Mouse (Mus musculus): ENCODE measurements around the gene Gldc. TPM values are rescaled to one million over a fixed set of nuclear protein-coding genes. Genes with fewer than 3 reads are reported as not detected.
A peak's percentile ranks its signal among the peaks of the same experiment; 100 is the strongest.

Gene Gldc
- total RNA-seq, 2 experiments from 2014 or later, result 0.42 to 0.44 TPM

DNA sequence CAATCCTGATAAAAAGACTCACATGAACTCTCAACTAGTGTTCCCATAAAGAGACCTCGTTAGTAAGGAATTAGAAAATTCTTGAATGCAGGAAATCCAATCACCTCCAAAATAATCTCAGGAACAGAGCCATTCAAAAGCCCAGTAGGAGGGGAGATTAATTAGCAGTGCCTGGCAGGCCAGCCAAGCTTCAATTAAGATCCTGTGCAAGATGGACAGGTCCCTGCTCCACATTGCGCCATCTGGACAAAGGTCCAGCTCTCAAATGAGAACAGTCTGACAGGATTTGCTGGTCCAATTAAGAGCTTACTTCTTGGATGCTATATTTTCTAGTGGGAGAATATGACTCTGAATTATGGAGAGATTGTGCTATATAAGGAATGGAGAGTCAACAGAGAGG is 15.2 kb downstream of the Gldc start:
- no peak for DNase-seq (ENCODE audit: low spot score in 2 of 2)

- DNase-seq (ENCODE audit: low spot score in 2 of 2), result no peak
Observed at GRCm38 (mm10) chr19:30158189-30158588, 17.0 kb downstream of the Gldc start.

GRCm38 (mm10) chr19:30157031-30157687 is 18.1 kb downstream of the Gldc start:
- no peak for DNase-seq (ENCODE audit: low spot score in 2 of 2)

DNA sequence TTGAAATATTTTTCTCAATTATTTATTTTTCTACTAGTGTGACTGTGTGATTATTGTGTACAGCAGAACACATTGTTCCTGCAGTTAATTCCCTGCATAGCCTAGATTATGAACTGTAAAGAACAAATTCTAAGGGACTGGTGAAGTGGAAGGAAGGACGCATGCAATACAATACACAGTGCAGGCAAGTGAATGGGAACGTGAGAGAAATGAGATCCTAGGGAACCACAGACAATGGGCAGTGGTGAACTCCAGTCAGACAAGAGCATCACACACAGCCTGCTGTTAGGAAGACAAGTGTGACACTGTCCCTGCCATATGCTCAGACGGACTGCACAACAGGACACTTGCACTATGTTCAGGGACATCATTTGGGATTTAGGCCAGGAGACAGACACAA is 21.5 kb downstream of the Gldc start:
- DNase-seq (ENCODE audit: low spot score in 2 of 2), result no peak

GRCm38 (mm10) chr19:30151290-30151689 is 23.9 kb downstream of the Gldc start:
- DNase-seq (ENCODE audit: low spot score in 2 of 2), result no peak

GRCm38 (mm10) chr19:30149238-30149805 is 25.9 kb downstream of the Gldc start:
- no peak for DNase-seq (ENCODE audit: low spot score in 2 of 2)

DNA sequence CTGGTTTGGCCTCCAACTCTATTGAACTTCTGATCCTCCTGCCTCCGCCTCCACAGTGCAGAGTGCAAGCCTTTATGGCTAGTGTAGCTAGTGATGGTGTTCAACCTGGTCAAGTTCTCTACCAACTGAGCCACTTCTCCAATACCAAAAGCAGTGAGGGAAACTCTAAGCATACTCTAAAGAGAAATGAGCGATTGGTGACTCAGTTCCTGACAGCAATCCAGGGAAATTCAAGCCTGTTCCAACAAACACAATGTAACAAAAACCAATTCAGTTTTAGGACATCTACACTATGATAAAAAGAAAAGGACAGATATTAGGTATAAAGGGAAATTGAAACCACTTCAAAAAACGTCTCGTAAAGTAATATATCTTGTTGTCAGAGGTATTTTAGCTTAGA is 27.9 kb downstream of the Gldc start:
- no peak for DNase-seq (ENCODE audit: low spot score in 2 of 2)

- DNase-seq (ENCODE audit: low spot score in 2 of 2), result no peak
Observed at GRCm38 (mm10) chr19:30146761-30147160, 28.5 kb downstream of the Gldc start.

GRCm38 (mm10) chr19:30145106-30145505 is 30.1 kb downstream of the Gldc start:
- DNase-seq (ENCODE audit: low spot score in 2 of 2), result no peak

GRCm38 (mm10) chr19:30136308-30136707 is 38.9 kb downstream of the Gldc start:
- no peak for DNase-seq (ENCODE audit: low spot score in 2 of 2)

DNA sequence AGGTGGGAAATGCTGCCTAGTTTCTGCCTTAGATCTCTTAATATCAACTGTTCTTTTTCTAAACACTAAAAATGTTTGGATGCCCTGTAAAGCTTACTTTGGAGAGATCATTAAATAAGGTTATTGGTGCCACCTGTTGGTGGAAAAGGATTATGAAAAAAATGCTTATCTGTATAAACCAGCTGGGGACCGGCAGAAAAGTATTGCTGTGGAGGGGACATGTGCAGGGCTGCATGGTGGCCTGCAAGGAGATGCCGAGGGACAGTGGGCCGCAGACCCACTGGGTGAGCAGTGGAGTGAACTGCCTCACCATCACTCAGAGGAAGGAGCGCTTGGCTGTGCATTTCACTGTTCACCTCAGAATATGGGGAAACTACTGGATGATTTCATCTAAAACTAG is 47.1 kb downstream of the Gldc start:
- no peak for DNase-seq (ENCODE audit: low spot score in 2 of 2)

DNA sequence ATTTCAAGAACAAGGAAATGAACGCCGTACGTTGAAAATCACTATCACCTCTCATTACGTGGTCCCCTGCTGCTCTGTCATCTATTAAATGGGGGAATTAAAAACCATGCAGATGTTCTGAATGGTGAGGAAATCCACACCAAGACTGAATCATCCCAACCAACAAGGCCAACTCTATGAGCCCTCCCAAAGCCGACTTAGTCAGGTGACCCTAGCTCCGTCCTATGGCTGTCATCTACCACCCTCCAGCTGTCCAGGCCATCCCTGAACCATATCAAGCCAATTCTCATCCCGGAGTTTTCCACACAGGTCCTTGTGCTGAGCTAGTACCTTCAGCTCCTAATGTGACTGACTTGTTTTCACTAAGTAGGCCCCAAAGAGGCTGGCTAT is 49.6 kb downstream of the Gldc start:
- DNase-seq (ENCODE audit: low spot score in 2 of 2), result no peak

- no peak for DNase-seq (ENCODE audit: low spot score in 2 of 2)
Observed at GRCm38 (mm10) chr19:30124999-30125669, 50.1 kb downstream of the Gldc start.

GRCm38 (mm10) chr19:30118344-30119312 is 56.6 kb downstream of the Gldc start:
- DNase-seq (ENCODE audit: low spot score in 2 of 2), result no peak

- DNase-seq (ENCODE audit: low spot score in 2 of 2), result no peak
Observed at GRCm38 (mm10) chr19:30117775-30118174, 57.5 kb downstream of the Gldc start.

DNA sequence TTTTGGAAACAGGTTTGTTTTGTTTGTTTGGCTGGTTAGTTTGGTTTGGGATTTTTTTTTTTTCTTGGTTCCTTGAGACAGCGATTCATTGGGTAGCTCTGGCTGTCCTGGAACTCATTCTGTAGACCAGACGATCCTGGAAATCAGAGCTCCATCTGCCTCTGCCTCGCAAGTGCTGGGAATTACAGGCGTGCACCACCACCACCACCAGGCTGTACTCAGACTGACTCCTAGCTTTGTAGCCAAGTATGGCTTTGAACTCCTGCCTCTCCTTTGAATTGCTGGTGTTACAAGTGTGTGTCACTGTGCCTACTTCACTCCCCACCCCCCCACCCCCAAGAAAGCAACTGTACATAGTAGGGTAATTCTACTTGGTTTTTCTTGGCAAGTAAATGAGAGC is 58.0 kb downstream of the Gldc start:
- no peak for DNase-seq (ENCODE audit: low spot score in 2 of 2)

DNA sequence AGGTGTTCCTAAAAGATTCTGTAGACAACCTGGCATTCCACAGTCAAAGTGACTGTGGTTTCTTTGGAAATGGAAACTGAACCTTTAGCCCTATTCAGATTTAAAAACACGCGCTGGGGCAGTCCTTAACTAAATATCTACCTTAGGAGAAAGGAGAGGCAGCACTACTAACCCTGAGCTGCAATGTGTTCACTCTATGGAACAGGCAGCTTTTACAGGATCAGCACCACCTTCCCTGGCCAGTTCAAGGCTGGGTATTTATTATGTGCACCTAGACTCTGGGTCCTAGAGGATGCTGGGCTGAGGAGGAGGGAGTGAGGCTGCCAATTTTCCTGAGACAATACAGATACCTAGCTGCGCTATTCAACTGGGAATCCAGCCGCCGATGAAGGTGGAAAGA is 59.6 kb downstream of the Gldc start:
- no peak for DNase-seq (ENCODE audit: low spot score in 2 of 2)

DNA sequence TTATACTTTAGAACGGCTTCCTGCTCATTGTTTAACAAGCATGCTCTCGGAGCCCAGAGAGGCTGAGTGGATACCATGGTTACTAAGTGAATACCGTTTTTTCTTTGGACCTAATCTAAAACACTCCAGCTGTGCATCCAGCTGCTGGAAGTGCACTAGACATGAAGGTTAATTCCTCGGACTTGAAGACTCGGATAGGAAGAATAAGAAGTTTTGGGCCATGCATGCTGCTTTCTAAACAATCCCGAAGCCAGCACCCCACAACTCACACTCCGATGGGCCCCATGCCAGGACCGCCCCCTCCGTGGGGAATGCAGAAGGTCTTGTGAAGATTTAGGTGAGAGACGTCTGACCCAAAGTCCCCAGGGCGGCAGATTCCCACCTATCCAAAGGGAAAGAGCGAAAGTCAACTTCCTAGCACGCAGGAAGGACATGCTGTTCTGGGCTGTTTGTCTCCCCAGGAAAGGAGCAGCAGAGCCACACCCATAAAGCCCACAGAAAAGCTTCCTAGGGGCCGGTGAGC is 60.2 kb downstream of the Gldc start:
- peak in 1 of 2 experiments; percentile 12 for DNase-seq (ENCODE audit: low spot score in 2 of 2)

- DNase-seq (ENCODE audit: low spot score in 2 of 2), result no peak
Observed at GRCm38 (mm10) chr19:30112961-30113688, 62.1 kb downstream of the Gldc start.

DNA sequence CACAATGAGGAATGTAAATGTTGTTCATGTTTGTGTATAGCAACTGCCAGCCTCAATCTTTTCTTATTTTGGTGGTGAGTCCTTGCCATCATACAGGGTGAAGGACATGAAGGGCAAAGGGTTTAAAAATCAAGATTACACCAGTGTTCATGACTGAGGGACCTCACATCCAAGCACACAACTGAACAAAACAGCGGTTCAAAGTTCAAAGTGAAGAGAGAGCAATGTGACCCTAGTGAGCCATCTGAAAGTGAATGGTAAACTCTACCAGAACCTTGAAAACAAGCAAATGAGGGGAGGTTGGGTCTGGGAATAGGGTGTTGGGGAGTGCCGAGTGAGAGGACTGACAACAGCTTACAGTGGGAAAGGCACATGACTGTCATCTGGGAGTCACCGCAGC is 63.8 kb downstream of the Gldc start:
- DNase-seq (ENCODE audit: low spot score in 2 of 2), result no peak

DNA sequence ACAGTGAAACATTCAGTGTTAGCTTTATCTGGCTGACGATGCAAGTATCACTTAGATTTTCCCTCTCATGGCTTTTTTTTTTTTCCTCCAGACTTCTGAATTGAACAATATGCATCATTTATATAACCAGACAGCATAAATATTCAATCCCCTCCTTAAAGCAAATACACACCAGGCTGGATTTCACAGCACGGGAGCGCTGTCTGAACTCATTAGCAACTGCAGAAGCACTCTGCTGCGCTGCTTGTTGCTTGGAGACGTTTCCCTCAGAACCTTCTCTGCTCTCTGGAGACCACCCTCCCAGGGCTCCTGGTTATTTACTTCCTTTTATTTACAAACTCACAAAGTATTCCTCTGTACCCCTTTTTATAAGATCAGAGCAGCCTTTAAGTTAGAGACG is 66.1 kb downstream of the Gldc start:
- DNase-seq (ENCODE audit: low spot score in 2 of 2), result no peak
